ENCODE assay signal across 9 mouse cellular contexts in genomic region chr10:91384372-91384771, GRCm38 (mm10).
A peak's percentile ranks its signal among the peaks of the same experiment; 100 is the strongest.
DNase-seq lines count a peak whose midpoint lies in the region; ATAC-seq lines count a peak whose summit lies in the region.
"Had no signal": no experiment of that assay in that cellular context is flagged by ENCODE, and none has a peak within 500 bp of the region (broad histone marks: within the 10 kb centered on the region; RNA-seq: fewer than 3 reads in every experiment).

No protein-coding gene starts in this region.

- intact Hi-C loops in heart, postnatal 14 days (cut with DNase I): no loop called here

- peak; percentile 23 to 51 for DNase-seq in heart, postnatal 14 days
- DNase-seq in heart, adult 11 months: no peak
- DNase-seq in testis, postnatal 10 days (ENCODE audit: low spot score): peak; percentile 49
- DNase-seq in testis, postnatal 14 days (ENCODE audit: low spot score): no peak
- peak; percentile 80 for DNase-seq in forelimb bud, embryonic 11.5 days (ENCODE audit: low read depth, low spot score)
- no peak for DNase-seq in urinary bladder, postnatal 10 days (ENCODE audit: low spot score)

- no peak overlapping the region for H3K4me3 ChIP-seq in midbrain, embryonic 15.5 days

- H3K36me3 ChIP-seq in midbrain, embryonic 15.5 days (replicated peaks): no peaks in the 10 kb centered on the region

- 18% methylated on average over 2 of the region's 2 CpGs for WGBS in midbrain, embryonic 15.5 days

- no peaks in the 10 kb centered on the region for H3K27me3 ChIP-seq in midbrain, embryonic 15.5 days (replicated peaks)

- no peak overlapping the region for H3K4me2 ChIP-seq in midbrain, embryonic 15.5 days

- H3K9me3 ChIP-seq in midbrain, embryonic 15.5 days: no peaks in the 10 kb centered on the region

- H3K9ac ChIP-seq in midbrain, embryonic 15.5 days: no peak overlapping the region

- peak; percentile 82 for ATAC-seq in midbrain, embryonic 15.5 days (replicated peaks)
- ATAC-seq in megakaryocyte, adult 5-6 weeks (ENCODE audit: poor library complexity, severe bottlenecking): no peak
- ATAC-seq: Patski had no signal

- no peaks in the 10 kb centered on the region; the same call in 1 of the 2 replicates for H3K4me1 ChIP-seq in midbrain, embryonic 15.5 days

- 0 out of 2 replicates have a peak overlapping the region, but pooled peaks have one; percentile 14 for H3K27ac ChIP-seq in midbrain, embryonic 15.5 days

Comparison
In these comparisons a context has a peak if more than half of its experiments do, and no peak if none do; other contexts are left out.
1. DNase-seq: peak in heart, postnatal 14 days (2 of 2), testis, postnatal 10 days (single experiment) and forelimb bud, embryonic 11.5 days (single experiment); none in heart, adult 11 months (single experiment), testis, postnatal 14 days (single experiment) and urinary bladder, postnatal 10 days (single experiment).